Mouse (Mus musculus): ENCODE results near the gene Gfi1b.

Gfi1b gene

GRCm38 (mm10) chr2:28622521-28623124 lies 841 bp upstream of the Gfi1b start:
- in situ Hi-C loops (cut with MboI, MseI) = loop anchor here (5.0 kb wide), 1 partner anchor 35 kb away; no protein-coding TSS in a partner anchor

- in situ Hi-C loops (cut with MboI, MseI) = loop anchor here (5.0 kb wide), 1 partner anchor 34 kb away; no protein-coding TSS in a partner anchor
Measured at GRCm38 (mm10) chr2:28621111-28621510, 671 bp downstream of the Gfi1b start.

GRCm38 (mm10) chr2:28620522-28620921 lies 1.3 kb downstream of the Gfi1b start:
- in situ Hi-C loops (cut with MboI, MseI) = loop anchor here (5.0 kb wide), 1 partner anchor 33 kb away; no protein-coding TSS in a partner anchor

- in situ Hi-C loops (cut with MboI, MseI) = no loop called here
Measured at GRCm38 (mm10) chr2:28619369-28619768, 2.4 kb downstream of the Gfi1b start.

- in situ Hi-C loops (cut with MboI, MseI) = no loop called here
Measured at GRCm38 (mm10) chr2:28618777-28619336, 2.9 kb downstream of the Gfi1b start.

- in situ Hi-C loops (cut with MboI, MseI) = no loop called here
Measured at GRCm38 (mm10) chr2:28617498-28618486, 4.0 kb downstream of the Gfi1b start.

GRCm38 (mm10) chr2:28616874-28617273 lies 4.9 kb downstream of the Gfi1b start:
- in situ Hi-C loops (cut with MboI, MseI) = no loop called here

- in situ Hi-C loops (cut with MboI, MseI) = no loop called here
Measured at GRCm38 (mm10) chr2:28616358-28616757, 5.4 kb downstream of the Gfi1b start.

GRCm38 (mm10) chr2:28613599-28613998 lies 8.2 kb downstream of the Gfi1b start:
- in situ Hi-C loops (cut with MboI, MseI) = no loop called here

- in situ Hi-C loops (cut with MboI, MseI) = no loop called here
Measured at GRCm38 (mm10) chr2:28612436-28613063, 9.2 kb downstream of the Gfi1b start.

GRCm38 (mm10) chr2:28611407-28611787 lies 10.4 kb downstream of the Gfi1b start:
- in situ Hi-C loops (cut with MboI, MseI) = no loop called here

GRCm38 (mm10) chr2:28610716-28611406 lies 10.9 kb downstream of the Gfi1b start:
- in situ Hi-C loops (cut with MboI, MseI) = no loop called here

GRCm38 (mm10) chr2:28609851-28610250 lies 11.9 kb downstream of the Gfi1b start:
- in situ Hi-C loops (cut with MboI, MseI) = no loop called here

GRCm38 (mm10) chr2:28607341-28608165 lies 14.2 kb downstream of the Gfi1b start:
- in situ Hi-C loops (cut with MboI, MseI) = no loop called here

- in situ Hi-C loops (cut with MboI, MseI) = no loop called here
Measured at GRCm38 (mm10) chr2:28606601-28607340, 15.0 kb downstream of the Gfi1b start.

GRCm38 (mm10) chr2:28605789-28606541 lies 15.8 kb downstream of the Gfi1b start:
- in situ Hi-C loops (cut with MboI, MseI) = no loop called here

- in situ Hi-C loops (cut with MboI, MseI) = no loop called here
Measured at GRCm38 (mm10) chr2:28603542-28603941, 18.2 kb downstream of the Gfi1b start.

- in situ Hi-C loops (cut with MboI, MseI) = no loop called here
Measured at GRCm38 (mm10) chr2:28601720-28602590, 19.8 kb downstream of the Gfi1b start.
